Mouse (Mus musculus) urinary bladder, adult 2 months (tissue): Measurements from ENCODE around the gene Pde1b. TPM values are rescaled to one million over a fixed set of nuclear protein-coding genes. Genes with fewer than 3 reads are reported as not detected.

Experiments
- DNase-seq: peaks from one replicate; pipeline ENCODE4 v3.0.0; 2022; ENCODE audit warnings: low spot score
- polyA plus RNA-seq: library from polyadenylated mRNA; depleted of rRNA; stranded (reverse); fragments of >200 nt; gene quantifications from 2 replicates; pipeline ENCODE4 v1.2.3, GENCODE M21; 2012; rRNA removed

Gene Pde1b
- polyA plus RNA-seq, 1 experiment: 12.9 TPM

GRCm38 (mm10) chr15:103551053-103551452 is 48.2 kb downstream of the Pde1b start:
- no peak for DNase-seq

- no peak for DNase-seq
Measured at GRCm38 (mm10) chr15:103552096-103552690, 49.4 kb downstream of the Pde1b start.

DNA sequence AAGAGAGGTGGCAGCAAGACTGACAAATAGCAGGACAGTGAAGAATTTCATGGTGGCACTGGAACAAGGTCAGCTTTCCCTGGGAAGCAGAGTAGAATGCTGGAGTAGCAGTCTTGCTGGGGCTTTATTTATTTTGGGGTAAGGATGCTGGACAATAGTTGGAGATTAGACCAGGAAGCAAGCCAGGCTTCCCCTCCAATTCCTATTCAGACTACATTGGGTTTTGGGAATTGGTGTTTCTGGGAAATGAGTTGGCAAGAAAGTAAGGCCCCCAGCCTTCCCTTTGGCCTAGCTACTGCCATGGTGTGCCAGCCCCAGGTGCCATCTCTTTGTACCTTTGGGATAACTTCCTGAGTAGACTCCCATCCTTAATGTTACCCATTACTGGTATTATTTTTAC is 62.1 kb downstream of the Pde1b start, which contains the start of gene Glycam1:
Gene Glycam1, minus strand, starts transcription at position 101 of the 400 bp plus-strand sequence.
- DNase-seq: no peak

Other genes starting within 250 kb of the Pde1b start
- 0.28 and 0.34 TPM in 2 replicates for gene Nfe2, start 244.6 kb upstream of the Pde1b start, polyA plus RNA-seq
- 125 and 135 TPM in 2 replicates for gene Copz1, start 230.3 kb upstream of the Pde1b start, polyA plus RNA-seq
- not detected in 2 replicates for gene Gpr84, start 192.4 kb upstream of the Pde1b start, polyA plus RNA-seq
- 9.9 and 15.6 TPM in 2 replicates for gene Zfp385a, start 162.9 kb upstream of the Pde1b start, polyA plus RNA-seq
- gene Itga5, start 136.3 kb upstream of the Pde1b start, polyA plus RNA-seq: 138 and 146 TPM in 2 replicates
- gene Gtsf1, start 72.6 kb upstream of the Pde1b start, polyA plus RNA-seq: 0.08 TPM in 1 of 2 replicates, not detected in the other
- not detected in 2 replicates for gene Gtsf2, start 54.6 kb upstream of the Pde1b start, polyA plus RNA-seq
- 6.0 and 7.8 TPM in 2 replicates for gene Nckap1l, start 49.2 kb upstream of the Pde1b start, polyA plus RNA-seq
- 14.6 and 16.4 TPM in 2 replicates for gene Ppp1r1a, start 35.0 kb downstream of the Pde1b start, polyA plus RNA-seq
- not detected in 2 replicates for gene Glycam1, start 62.0 kb downstream of the Pde1b start, polyA plus RNA-seq